Mouse (Mus musculus) adrenal gland, postnatal 25 days (tissue): ENCODE measurements around the gene Etv2. TPM values are rescaled to one million over a fixed set of nuclear protein-coding genes. Genes with fewer than 3 reads are reported as not detected.

ENCODE experiments used
- DNase-seq: peaks from one replicate; pipeline ENCODE4 v3.0.0; 2021; ENCODE audit warnings: mixed read lengths
- total RNA-seq: library from RNA; stranded (reverse); gene quantifications from 2 replicates; pipeline ENCODE4 v1.2.3, GENCODE M21; 2021

The Etv2 gene
- total RNA-seq, 1 experiment from 2014 or later, result not detected

- DNase-seq, result peak; percentile 65
Measured at GRCm38 (mm10) chr7:30613529-30614112, 22.0 kb downstream of the Etv2 start.

GRCm38 (mm10) chr7:30612654-30613402 is 22.8 kb downstream of the Etv2 start, which contains the start of gene Upk1a:
Gene Upk1a (minus strand): TSS chr7:30612847.
- no peak for DNase-seq

GRCm38 (mm10) chr7:30610043-30610442 is 25.6 kb downstream of the Etv2 start:
- DNase-seq, result no peak

GRCm38 (mm10) chr7:30608476-30608875 is 27.2 kb downstream of the Etv2 start:
- DNase-seq, result no peak

GRCm38 (mm10) chr7:30607706-30608309 is 27.8 kb downstream of the Etv2 start:
- DNase-seq, result peak; percentile 62

- DNase-seq, result no peak
Measured at GRCm38 (mm10) chr7:30604944-30605343, 30.7 kb downstream of the Etv2 start.

- DNase-seq, result no peak
Measured at GRCm38 (mm10) chr7:30604424-30604823, 31.2 kb downstream of the Etv2 start.

GRCm38 (mm10) chr7:30602583-30602982 is 33.1 kb downstream of the Etv2 start:
- no peak for DNase-seq

- no peak for DNase-seq
Measured at GRCm38 (mm10) chr7:30600651-30601050, 35.0 kb downstream of the Etv2 start.

GRCm38 (mm10) chr7:30599933-30600353 is 35.7 kb downstream of the Etv2 start:
- DNase-seq, result peak; percentile 94

- no peak for DNase-seq
Measured at GRCm38 (mm10) chr7:30598786-30599185, 36.9 kb downstream of the Etv2 start, which contains the start of gene Zbtb32. Gene Zbtb32 (minus strand): TSS chr7:30598909.

- no peak for DNase-seq
Measured at GRCm38 (mm10) chr7:30596811-30597210, 38.8 kb downstream of the Etv2 start.

GRCm38 (mm10) chr7:30596093-30596492 is 39.6 kb downstream of the Etv2 start:
- DNase-seq, result no peak

GRCm38 (mm10) chr7:30594510-30595024 is 41.1 kb downstream of the Etv2 start:
- no peak for DNase-seq

GRCm38 (mm10) chr7:30593579-30594509 is 41.8 kb downstream of the Etv2 start:
- DNase-seq, result no peak

GRCm38 (mm10) chr7:30592772-30593423 is 42.8 kb downstream of the Etv2 start:
- no peak for DNase-seq

- no peak for DNase-seq
Measured at GRCm38 (mm10) chr7:30591605-30591951, 44.1 kb downstream of the Etv2 start.

- DNase-seq, result no peak
Measured at GRCm38 (mm10) chr7:30590927-30591604, 44.6 kb downstream of the Etv2 start.

- DNase-seq, result peak; percentile 86
Measured at GRCm38 (mm10) chr7:30589435-30590301, 46.0 kb downstream of the Etv2 start.
